Mouse (Mus musculus): ENCODE measurements around the gene Man1a. TPM values are rescaled to one million over a fixed set of nuclear protein-coding genes. Genes with fewer than 3 reads are reported as not detected.

Gene Man1a
- 10 to 100 TPM; 63.2 to 67.2 TPM for total RNA-seq (2021)
- long read RNA-seq, experiment 1, full-length matches to known transcripts = 20 of 26 reads
- long read RNA-seq, experiment 1, partial matches to known transcripts = 6 of 26 reads
- long read RNA-seq, experiment 1, other reads (novel, unspliced or antisense) = 0 of 26 reads
- long read RNA-seq, experiment 2, full-length matches to known transcripts = 57 of 70 reads
- long read RNA-seq, experiment 2, partial matches to known transcripts = 11 of 70 reads
- long read RNA-seq, experiment 2, other reads (novel, unspliced or antisense) = 2 of 70 reads

DNA sequence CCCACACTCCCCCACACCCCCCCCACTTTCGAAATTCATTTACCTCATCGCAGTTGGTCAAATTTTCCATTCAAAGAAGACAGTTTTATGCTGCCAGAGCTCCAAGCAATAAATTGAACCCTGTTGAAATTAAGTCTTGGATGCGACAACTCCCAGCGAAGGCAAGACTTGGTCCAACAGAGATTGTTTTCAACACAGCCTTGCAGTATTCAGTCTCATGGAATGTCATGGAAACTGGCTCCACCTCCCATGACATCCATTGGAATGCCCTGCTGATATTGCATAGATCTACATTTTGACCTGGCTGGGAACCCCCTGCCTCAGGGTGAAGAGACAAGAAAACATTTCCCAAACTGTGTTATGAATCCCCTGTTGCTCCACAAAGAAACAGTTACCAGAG lies at the start of gene Man1a:
Gene Man1a (minus strand): TSS at position 190 of the 400 bp plus-strand sequence.
- DNase-seq (ENCODE audit: low spot score in 2 of 2) = no peak

DNA sequence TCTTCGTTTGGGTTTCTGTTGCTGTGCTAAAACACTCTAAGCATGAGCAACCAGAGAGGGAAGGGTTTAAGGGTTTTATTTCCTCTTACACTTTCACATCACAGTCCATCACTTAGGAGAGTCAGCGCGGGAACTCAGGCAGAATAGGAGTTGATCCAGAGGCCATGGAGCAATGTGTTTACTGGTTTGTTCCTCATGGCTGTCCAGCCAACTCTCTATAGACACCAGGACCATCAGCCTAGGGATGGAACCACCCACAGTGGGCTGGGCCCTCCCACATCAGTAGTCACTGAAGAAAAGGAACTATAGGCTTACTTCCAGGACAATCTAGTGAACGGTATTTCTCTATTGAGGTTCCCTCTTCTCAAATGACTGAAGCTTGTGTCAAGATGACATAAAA lies 45.4 kb upstream of the Man1a start:
- no peak for DNase-seq (ENCODE audit: low spot score in 2 of 2)

DNA sequence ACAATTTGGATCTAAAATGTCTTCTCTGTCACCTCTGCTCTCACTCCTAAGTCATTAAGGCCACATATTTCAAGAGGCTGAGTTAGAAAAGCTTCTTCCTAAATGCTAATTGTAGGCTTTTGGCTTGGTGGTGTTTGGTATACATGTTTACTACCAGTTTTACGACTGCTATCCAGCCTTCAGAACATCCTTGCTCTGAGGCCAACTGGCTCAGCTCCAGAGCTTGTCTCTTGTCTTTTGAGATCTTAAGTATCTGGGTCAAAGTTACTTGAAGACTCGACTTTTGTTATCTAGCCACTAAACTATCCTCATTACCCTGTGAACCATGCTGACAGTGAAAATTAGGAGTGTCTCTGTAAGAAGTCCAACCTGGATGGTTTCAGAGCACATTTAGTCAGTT lies 44.0 kb upstream of the Man1a start:
- DNase-seq (ENCODE audit: low spot score in 2 of 2) = no peak

DNA sequence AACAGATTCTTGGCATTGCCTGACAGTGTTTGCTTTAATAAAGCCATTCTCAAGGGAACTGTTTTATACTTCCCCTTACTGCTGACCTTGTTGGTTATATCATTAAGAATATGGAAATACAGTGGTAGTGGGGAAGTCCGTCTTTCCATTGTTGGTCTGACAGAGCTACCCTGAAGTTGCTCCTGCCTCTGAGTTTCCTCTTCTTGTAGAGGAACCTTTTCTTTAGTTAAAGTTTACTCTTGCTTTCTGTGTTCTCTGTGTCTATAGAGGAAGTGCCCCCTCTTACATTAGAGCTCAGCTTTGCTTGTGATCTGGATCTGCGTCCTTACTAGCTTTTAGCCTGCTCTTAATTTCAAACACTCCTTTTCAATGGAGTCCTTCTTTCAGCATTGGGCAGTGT lies 42.9 kb upstream of the Man1a start:
- no peak for DNase-seq (ENCODE audit: low spot score in 2 of 2)

DNA sequence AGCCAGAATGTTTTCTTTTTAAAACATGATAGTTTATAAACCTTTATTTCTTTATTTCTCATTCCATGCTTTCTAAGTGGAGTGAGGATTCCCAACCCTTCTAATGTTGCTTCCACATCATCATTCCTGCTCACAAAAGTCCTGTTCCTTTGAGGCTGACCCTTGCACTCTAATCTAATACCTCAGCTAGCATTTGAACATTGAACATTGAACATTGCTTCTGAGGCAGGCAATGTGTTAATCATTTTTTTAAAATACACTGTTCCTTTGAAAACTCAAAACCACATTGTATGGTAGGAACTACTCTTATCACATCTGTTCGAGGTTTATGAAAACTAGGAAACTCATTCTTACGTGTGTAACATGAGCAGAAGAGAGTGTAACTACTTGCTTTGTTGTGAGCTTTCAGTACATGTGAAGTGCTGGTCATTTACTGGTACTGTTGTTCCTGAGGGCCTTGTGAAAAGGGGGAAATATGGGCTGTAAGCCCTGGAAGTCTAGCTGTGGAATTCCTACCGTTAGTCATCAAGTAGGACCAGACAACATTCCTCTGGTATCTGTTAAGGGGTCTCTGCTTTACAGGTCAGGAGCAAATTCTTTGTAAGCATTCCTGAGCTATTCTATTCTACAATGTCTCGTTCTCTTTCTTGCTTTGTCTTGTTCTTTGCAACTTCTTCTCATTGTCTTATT lies 42.0 kb upstream of the Man1a start:
- DNase-seq (ENCODE audit: low spot score in 2 of 2) = no peak

DNA sequence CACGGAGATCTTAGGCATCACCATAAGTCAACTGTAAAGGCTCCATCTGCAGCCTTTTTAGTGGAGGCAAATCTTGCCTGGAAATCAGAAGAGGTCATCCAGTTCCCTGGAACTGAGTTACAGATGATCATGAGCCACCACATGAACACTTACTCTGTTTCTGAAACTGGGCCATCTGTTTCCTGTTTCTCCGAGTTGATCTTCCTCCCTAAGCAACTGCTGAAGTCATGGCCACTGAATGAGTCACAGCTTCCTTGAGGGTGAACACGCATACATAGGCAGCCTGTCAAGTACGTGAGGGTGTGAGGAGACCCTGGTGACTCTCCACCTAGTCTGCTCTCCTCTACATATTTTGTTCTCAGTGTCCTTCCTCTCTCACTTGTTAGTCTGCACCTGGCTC lies 41.4 kb upstream of the Man1a start:
- DNase-seq (ENCODE audit: low spot score in 2 of 2) = no peak

DNA sequence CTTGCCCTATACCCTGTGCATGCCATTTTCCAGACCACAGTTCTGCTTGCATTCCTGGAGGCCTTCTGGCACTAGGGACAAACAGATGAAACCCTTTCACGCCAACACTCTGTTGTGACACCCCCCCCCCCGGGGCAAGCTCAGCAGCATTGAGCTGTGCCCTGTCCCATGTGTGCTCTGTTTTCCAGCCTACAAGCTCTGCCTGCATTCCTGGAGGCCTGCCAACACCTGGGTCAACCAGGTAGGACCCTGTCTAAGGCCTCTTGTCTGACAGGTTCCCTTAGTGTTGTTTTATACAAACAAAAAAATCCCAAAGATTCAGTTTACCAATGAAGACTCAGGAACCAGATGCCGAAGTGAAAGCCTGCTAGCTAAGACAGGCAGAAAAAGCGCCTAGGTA lies 27.3 kb upstream of the Man1a start:
- DNase-seq (ENCODE audit: low spot score in 2 of 2) = no peak

DNA sequence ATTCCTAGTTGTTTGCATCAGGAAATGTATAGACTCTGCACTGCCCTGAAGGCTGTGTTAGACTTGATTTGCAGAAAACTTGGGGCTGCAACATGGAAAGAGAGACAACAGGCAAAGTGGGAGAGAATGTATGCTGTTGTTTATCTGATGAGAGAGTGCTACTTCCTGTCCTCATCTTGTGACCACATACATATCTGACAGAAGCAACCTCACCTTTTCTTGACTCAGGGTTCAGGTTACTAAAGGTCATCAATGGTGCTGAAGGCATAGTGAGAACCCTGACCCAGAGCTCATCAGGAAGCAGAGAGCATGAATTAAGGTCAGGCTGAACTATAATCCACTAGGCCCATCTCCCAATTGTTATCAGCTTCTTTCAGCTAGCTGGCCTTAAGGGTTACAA lies 15.7 kb upstream of the Man1a start:
- DNase-seq (ENCODE audit: low spot score in 2 of 2) = no peak

DNA sequence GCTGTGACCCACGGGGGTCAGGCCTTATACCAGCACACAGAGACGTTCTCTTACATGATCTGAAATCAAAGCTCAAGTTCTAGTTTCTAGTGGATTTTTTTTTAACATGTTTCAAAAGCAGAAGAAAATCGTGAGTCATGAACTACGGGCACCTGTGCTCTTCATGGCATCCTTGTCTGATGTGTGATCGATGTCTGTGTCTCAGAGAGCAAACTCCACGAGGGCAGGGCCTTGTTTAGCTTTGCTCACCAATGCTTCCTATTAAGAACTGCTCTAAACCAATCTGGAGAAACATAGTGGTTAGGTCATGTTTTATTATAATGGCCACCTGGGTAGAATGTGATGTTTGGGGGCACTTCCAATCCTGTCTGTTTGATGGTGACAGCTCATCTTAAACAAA lies 13.5 kb upstream of the Man1a start:
- no peak for DNase-seq (ENCODE audit: low spot score in 2 of 2)

DNA sequence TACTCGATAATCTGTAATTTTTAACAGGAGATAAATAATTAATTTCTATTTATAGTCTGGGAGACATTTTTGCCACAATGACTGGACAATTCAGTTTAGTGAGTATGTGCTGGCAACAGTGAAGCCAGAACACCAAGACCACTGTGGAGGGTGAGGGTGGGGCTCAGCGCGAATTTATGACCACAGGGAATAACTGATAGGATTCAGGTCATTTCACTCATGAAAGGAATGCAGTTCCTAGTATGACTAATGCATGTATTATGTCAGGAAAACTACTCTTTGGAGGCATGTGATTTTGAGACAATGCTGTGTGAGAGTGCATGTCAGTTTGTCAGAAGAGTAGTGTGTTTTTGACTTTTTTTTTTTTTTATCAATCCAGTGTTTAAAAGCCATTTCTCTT lies 10.9 kb upstream of the Man1a start:
- no peak for DNase-seq (ENCODE audit: low spot score in 2 of 2)

DNA sequence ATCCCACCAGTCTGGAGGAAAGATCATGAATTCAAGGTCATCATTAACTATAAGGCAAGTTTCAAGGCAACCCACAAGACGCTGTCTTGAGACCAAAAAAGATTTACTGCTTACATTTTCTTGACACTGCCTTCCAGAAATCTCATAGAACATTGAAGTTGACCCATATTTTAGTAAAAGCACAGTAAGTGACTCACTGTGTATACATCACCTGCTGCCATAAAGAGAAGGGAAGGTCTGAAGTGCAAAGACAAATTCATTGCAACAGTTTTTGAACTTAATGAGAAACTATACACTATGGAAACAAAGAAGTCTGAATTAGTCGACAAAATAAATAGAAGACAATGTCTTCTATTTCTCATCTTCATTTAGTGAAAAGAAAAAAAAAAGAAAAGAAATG lies 8.7 kb upstream of the Man1a start:
- DNase-seq (ENCODE audit: low spot score in 2 of 2) = no peak

DNA sequence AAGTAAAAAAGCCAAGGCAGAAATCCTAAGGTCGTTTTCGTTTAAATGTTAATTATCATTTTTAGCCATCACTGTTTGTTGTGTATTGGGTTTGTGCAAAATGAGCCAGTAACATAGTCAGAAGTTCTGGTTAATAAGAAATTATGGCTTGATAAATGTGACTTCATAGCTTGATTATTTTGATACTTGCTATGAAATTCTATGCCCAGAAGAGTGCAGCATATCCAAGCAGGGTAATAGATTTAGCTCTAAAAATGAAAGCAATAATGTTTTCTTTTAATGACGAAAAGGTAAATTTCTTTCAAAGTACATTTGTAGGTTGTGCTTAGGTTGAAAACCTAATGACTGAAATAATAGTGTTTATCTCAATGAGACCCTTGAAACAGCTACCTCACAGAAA lies 596 bp upstream of the Man1a start:
- DNase-seq (ENCODE audit: low spot score in 2 of 2) = no peak

DNA sequence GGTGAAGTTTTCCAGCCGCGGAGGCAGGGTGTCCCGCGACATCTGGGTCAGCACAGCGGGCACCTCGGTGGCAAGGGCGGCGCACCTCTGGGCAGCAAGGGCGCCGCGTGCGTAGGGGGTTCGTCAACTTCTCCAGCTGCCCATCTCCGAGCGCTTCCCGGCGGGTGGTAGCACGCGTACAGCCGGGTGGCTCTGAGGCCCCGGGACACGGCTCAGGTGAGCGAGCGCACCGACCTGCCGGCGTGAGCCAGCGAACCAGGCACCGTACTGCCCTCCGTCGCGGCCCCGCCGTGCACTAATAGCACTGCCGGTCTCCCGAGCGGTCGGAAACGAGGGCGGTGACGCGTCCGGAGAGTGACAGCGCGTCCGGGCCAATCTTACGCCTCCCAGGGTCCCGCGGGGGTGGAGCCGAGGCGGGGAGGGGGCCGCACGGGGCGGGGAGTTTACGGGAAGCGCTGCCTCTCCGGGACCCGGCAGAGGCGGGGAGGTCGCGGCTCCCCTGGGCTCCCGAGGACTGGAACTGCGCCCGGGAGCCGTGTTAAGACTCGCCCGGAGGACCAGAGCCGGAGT lies 883 bp downstream of the Man1a start:
- DNase-seq (ENCODE audit: low spot score in 2 of 2) = peak; percentile 90 to 91

DNA sequence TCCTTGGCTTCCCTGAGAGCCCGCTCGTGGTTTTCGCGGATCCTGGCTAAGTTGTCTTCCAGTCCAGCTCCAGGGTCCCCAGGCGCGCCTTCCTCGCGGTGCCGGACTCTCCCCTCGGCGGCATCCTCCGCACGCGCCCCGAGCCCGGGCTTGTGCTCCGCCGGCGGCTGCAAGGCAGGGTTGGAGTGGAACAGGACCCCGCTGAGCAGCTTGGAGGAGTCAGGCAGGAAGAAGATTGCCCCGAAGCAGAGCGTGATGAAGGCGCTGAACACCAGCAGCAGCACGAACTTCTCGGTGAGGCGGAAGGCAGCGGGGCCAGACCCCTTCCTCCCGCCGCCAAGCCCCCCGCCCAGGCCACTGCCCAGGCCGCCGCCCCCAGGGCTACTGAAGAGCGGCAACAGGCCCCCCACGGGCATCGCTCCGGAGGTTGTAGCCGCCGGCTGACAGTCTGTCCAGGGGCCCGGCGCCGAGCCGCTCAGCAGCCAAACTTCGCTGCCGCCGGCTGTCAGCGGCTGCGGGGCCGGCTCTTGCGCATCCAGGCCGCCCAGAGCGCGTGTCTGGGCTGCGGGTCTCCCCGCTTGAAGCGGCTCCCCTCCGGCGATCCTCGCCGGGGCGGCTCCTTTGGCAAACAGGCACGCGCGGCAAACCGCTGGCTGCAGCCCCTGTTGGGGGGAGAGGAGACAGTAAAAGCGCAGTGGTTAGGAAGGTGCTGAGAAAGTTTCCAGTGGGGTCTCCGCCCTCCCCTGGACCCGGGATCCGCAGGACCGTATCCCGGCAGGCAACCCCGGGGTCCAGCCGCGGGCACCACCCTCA lies 1.6 kb downstream of the Man1a start:
- peak; percentile 7 to 9 for DNase-seq (ENCODE audit: low spot score in 2 of 2)

DNA sequence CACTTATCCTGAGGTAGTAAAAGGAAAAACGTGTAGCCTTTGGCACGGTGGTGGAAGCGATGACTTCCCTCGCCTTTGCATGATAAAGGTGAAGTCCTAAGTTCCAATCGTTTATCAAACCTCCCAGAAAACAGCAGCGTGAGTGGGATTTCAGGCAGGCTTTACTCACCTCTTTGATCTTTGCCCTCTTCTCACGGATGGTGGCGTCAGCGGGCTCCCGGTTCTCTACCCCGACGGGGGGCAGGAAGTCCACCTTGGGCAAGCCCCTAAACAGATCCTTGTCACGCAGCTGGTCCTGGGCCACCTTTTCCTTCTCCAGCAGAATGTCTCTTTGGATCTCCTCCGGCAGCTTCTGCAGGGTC lies 2.2 kb downstream of the Man1a start:
- DNase-seq (ENCODE audit: low spot score in 2 of 2) = peak in 1 of 2 experiments; percentile 7

DNA sequence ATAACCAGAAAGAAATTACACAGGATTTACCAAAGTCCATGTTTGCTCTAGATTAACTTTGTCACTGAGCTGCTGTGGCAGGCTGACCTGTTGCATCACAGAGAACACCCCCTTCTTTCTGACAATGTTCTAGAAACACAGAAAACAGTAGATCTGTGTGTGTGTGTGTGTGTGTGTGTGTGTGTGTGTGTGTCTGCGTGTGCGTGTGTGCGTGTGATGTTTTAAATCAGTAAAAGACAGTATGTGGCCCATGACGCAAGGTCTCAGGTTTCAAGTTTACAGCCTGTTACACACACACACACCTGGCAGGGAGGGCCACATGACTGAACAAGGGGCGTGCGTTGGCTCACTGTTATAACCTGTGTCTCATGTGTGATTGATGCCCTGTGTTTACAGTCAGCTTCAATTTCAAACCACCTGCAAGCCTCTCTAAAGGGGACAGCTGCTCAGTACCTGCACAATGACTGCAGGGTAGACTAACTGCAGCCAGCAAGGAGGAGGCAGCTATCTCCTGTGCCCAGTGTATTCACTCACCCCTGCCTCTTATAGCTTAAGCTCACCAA lies 2.7 kb downstream of the Man1a start:
- no peak for DNase-seq (ENCODE audit: low spot score in 2 of 2)

DNA sequence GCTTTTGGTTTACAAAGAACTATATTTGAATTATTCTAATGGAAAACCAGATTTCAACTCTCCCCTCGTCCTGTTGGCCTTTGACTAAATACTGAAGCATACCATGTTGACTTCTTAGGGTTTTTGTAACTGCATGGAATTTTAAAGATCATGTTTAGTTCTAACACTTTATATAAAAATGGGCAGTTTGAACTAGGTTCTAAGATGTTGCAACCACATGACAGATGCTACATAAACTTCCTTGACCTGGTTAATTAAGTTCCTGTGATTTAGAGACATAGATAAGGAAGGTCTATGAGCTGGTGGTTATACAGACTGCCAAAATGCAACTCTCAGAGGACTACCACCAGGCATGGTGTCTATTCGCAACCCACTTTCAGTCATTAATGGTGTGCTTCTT lies 4.1 kb downstream of the Man1a start:
- no peak for DNase-seq (ENCODE audit: low spot score in 2 of 2)

DNA sequence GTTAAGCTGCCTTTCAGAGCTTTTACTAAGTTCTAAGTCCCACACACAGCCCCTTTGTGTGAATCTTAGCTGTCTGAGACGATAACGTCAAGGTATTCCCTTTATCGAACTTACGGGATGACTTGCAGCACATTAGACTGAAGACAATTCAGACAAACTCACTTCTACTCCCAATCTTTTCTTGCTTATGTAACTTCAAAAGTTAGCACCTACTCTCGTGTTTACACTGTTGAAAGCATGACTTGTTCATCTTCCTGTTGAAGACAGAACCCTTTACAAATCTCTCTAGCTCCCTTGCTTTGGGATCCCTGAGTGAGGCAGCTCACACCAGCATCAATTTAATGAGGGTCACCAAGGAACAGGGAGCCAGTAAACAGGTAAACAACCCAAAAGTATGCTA lies 5.9 kb downstream of the Man1a start:
- DNase-seq (ENCODE audit: low spot score in 2 of 2) = no peak

DNA sequence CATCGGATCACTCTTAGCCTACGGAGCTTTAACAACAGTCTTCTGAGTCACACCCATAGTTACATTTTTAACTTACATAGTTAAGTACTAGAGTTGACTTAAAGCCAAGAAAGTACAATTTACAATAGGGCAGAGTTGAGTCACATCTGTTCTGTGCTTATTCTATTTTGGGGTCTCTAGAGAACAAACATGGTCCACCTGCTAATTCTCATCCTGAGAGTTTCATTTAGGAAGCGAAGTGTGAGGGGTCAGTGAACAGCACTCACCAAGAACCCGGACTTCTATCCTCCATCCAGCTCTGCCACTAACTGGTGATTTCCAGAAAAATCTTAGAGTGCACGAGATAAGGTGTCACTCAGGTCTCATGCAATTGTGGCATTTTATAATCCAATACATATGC lies 7.0 kb downstream of the Man1a start:
- no peak for DNase-seq (ENCODE audit: low spot score in 2 of 2)

DNA sequence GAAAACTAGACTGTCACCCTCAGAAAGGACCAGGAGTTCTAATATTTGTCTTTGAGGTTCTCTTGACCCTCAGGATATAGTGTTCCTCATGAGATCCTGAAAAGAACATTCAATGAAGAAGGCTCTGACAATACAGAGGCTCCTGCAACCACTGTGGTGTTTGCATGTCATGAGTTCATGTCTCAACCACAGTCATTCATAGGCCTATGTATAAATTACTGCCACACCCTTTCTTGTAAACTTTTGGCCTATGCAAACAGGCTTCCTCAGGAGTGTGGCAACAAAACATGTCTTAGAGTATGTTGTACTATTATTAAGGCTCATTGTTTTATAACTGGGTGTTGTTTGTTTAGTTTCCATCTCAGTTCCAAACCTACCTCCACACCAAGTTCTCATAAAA lies 9.7 kb downstream of the Man1a start:
- DNase-seq (ENCODE audit: low spot score in 2 of 2) = no peak

DNA sequence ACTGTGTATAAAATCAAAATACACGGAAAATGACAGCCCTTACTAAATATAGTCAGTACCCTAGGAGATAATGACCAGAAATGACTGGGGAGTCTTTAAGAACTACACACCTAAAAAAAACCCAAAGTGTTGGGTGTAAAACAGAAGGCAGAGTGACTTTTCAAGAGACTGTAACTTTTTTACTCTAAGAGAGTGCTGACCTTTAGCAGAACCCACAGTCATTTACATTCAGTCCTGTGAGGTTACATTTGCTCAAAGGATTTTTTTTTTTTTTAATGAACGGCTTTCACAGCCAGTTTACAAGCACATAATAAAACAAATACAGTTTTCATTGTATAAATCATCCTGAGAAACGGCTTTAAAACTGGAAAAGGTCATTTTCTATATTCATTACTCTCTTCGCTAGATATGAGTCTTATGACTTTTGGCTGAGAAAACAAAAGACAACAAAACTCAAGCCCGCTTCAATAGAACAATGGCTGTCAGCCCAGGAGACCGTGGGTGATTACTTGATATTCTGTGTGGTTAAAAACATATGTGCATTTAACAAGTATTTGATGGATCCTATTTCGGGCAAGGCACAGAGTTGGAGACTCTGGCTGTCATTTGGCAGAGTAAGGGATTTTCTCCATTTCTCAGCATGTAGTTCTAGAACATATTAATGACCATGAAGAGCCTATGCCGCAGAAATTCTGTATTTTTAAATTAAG lies 12.7 kb downstream of the Man1a start:
- DNase-seq (ENCODE audit: low spot score in 2 of 2) = no peak

Measured in adrenal gland, postnatal 4 days (tissue).